ENCODE assay signal across 13 mouse cellular contexts in genomic region chr1:126565151-126565725, GRCm38 (mm10).
"Had no signal": no experiment of that assay in that cellular context is flagged by ENCODE, and none has a peak within 500 bp of the region (broad histone marks: within the 10 kb centered on the region; RNA-seq: fewer than 3 reads in every experiment).

No protein-coding gene starts in this region.

- H3K27me3 ChIP-seq: liver, embryonic 12.5 days; lung, embryonic 15.5 days; megakaryocyte, embryonic 14.5 days had no signal

- H3K4me3 ChIP-seq: left cerebral cortex, adult 2 months; limb, embryonic 10.5 days; liver, embryonic 12.5 days; lung, embryonic 15.5 days; megakaryocyte, embryonic 14.5 days had no signal

- H3K9me3 ChIP-seq: limb, embryonic 10.5 days; liver, embryonic 12.5 days; lung, embryonic 15.5 days had no signal

- H3K27ac ChIP-seq: left cerebral cortex, adult 2 months; limb, embryonic 10.5 days; liver, embryonic 12.5 days; lung, embryonic 15.5 days; macrophage had no signal

- H3K36me3 ChIP-seq: limb, embryonic 10.5 days; liver, embryonic 12.5 days; lung, embryonic 15.5 days had no signal

- ATAC-seq: intestine, embryonic 16.5 days; liver, embryonic 12.5 days; liver, postnatal 0 days; midbrain, embryonic 16.5 days had no signal

- H3K4me2 ChIP-seq: liver, embryonic 12.5 days; lung, embryonic 15.5 days had no signal

- DNase-seq: kidney, adult 2 months; kidney, postnatal 25 days; liver, postnatal 0 days; lung, postnatal 14 days; thymus, postnatal 36 days had no signal

- H3K9ac ChIP-seq: liver, embryonic 12.5 days; liver, postnatal 0 days; lung, embryonic 15.5 days had no signal

- H3K4me1 ChIP-seq: liver, embryonic 12.5 days had no signal
